10 mouse cellular contexts compared by ENCODE assay signal in the genomic region with DNA sequence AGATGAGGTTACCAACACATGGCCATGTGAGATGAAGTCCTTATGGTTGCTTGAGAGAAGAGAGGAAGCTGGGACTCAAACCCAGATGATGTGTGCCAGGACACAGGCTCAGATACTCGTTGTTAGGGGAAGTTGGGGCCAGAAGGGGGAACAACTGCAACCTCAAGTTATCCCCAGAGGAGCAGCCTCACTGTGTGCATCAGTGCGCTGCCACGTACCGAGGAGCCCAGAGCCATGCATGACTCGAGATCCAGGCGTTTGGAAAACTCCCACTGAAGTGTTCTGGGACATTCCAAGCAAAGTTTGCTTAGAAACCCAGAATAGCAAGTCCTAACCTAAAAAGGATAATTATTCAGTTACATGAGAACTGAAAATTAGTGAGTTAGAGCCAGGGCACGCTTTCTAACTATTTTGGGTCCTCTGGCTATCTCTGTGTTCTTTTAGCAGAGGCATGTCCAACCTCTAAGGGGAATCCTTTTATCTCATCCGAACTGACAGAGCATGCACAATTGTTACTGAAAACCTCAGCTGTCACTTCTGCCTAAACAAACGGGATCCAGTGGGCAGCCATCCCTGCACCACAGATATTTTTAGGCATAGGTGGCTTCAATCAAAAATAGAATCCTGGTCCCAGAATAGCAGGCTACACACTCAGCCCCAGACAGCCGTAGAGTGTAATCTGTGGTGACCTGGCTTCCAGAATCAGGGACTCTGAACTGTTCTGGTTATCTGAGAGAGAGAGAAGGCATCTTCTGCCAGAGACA. TPM values are rescaled to one million over a fixed set of nuclear protein-coding genes. Genes with fewer than 3 reads are reported as not detected.
DNase-seq lines count a peak whose midpoint lies in the region; ATAC-seq and TF ChIP-seq lines count a peak whose summit lies in the region.
"Had no signal": no experiment of that assay in that cellular context is flagged by ENCODE, and none has a peak within 500 bp of the region (broad histone marks: within the 10 kb centered on the region; RNA-seq: fewer than 3 reads in every experiment).

No protein-coding gene starts in this region.

- no peaks in the 10 kb centered on the region for H3K79me3 ChIP-seq in C2C12 (ENCODE audit: low read depth)

- H3K4me3 ChIP-seq in intestine, embryonic 16.5 days (ENCODE audit: low read length), result no peak overlapping the region
- H3K4me3 ChIP-seq in intestine, embryonic 15.5 days (replicated peaks), result no peak overlapping the region
- no peak overlapping the region for H3K4me3 ChIP-seq in C2C12 (ENCODE audit: insufficient read depth, poor library complexity, severe bottlenecking)
- H3K4me3 ChIP-seq: limb, embryonic 13.5 days had no signal

- peak; percentile 42; the same call in 1 of the 2 replicates for ATAC-seq in intestine, embryonic 16.5 days
- ATAC-seq in intestine, embryonic 15.5 days, result no peak
- no peak for ATAC-seq in erythroid progenitor cell, adult 5-6 weeks (replicated peaks; ENCODE audit: low FRiP score, poor library complexity, severe bottlenecking)

- no peaks in the 10 kb centered on the region for H3K36me3 ChIP-seq in intestine, embryonic 16.5 days (ENCODE audit: control insufficient read depth, insufficient read depth, low read length)
- H3K36me3 ChIP-seq in intestine, embryonic 15.5 days, result no peaks in the 10 kb centered on the region
- no peaks in the 10 kb centered on the region for H3K36me3 ChIP-seq in C2C12 (ENCODE audit: control insufficient read depth, insufficient read depth)
- H3K36me3 ChIP-seq: limb, embryonic 13.5 days had no signal

- H3K4me1 ChIP-seq in intestine, embryonic 16.5 days (ENCODE audit: control insufficient read depth, insufficient read depth, low read length), result 0 out of 2 replicates have a peak, but pooled peaks cover 4% of the 10 kb centered on the region
- 0 out of 2 replicates have a peak, but pooled peaks cover 3% of the 10 kb centered on the region for H3K4me1 ChIP-seq in intestine, embryonic 15.5 days (replicated peaks)

- 49% methylated on average over 10 of the region's 10 CpGs for WGBS in intestine, embryonic 16.5 days
- 56% methylated on average over 10 of the region's 10 CpGs for WGBS in intestine, embryonic 15.5 days

- no peak overlapping the region for H3K9ac ChIP-seq in intestine, embryonic 16.5 days (ENCODE audit: low read depth, low read length)
- no peak overlapping the region for H3K9ac ChIP-seq in intestine, embryonic 15.5 days
- H3K9ac ChIP-seq: limb, embryonic 13.5 days had no signal

- H3K27ac ChIP-seq in intestine, embryonic 16.5 days (ENCODE audit: low read length), result peak overlapping the region; percentile 7; the same call in 1 of the 2 replicates
- H3K27ac ChIP-seq in intestine, embryonic 15.5 days, result no peak overlapping the region
- H3K27ac ChIP-seq: limb, embryonic 13.5 days had no signal

- no peak overlapping the region for H3ac ChIP-seq in C2C12 (ENCODE audit: control insufficient read depth, insufficient read length, low read depth)

- peak; percentile 74 to 77 for DNase-seq in heart, adult 9 months (ENCODE audit: low spot score in 2 of 2)
- DNase-seq in monocyte, adult 2 months (ENCODE audit: low read depth in 1 of 2, low spot score in 2 of 2), result peak; percentile 31 to 51
- DNase-seq in cerebellum, adult 18-20 months, result no peak
- DNase-seq in urinary bladder, postnatal 25 days (ENCODE audit: low spot score), result no peak
- DNase-seq: cerebellum, adult 8-10 months had no signal

- H3K27me3 ChIP-seq in intestine, embryonic 16.5 days (replicated peaks; ENCODE audit: control insufficient read depth, insufficient read depth, low read length), result no peaks in the 10 kb centered on the region
- no peaks in the 10 kb centered on the region for H3K27me3 ChIP-seq in intestine, embryonic 15.5 days (replicated peaks)
- no peaks in the 10 kb centered on the region for H3K27me3 ChIP-seq in C2C12 (ENCODE audit: control insufficient read depth, insufficient read depth, insufficient read length)
- H3K27me3 ChIP-seq: limb, embryonic 13.5 days had no signal

- TF ChIP-seq CTCF in C2C12 (IDR thresholded peaks at IDR 0.05; ENCODE audit: control insufficient read depth, insufficient read depth, insufficient read length), result no peak

- H3K4me2 ChIP-seq in intestine, embryonic 16.5 days (ENCODE audit: low read depth, low read length), result no peak overlapping the region
- H3K4me2 ChIP-seq in intestine, embryonic 15.5 days (replicated peaks), result no peak overlapping the region
- H3K4me2 ChIP-seq: limb, embryonic 13.5 days had no signal

- no peaks in the 10 kb centered on the region for H3K9me3 ChIP-seq in intestine, embryonic 16.5 days (ENCODE audit: control insufficient read depth, low read length)
- H3K9me3 ChIP-seq in intestine, embryonic 15.5 days, result no peaks in the 10 kb centered on the region
- H3K9me3 ChIP-seq: limb, embryonic 13.5 days had no signal

- H3K79me2 ChIP-seq in C2C12 (ENCODE audit: control insufficient read depth, insufficient read depth), result no peaks in the 10 kb centered on the region

TF ChIP-seq in C2C12, 6 proteins besides CTCF, POLR2A, EP300 and RAD21:
- peak; percentile 52 for TF ChIP-seq MYOD1 (IDR thresholded peaks at IDR 0.05; ENCODE audit: control insufficient read depth, insufficient read length, low read depth)
- no peak for TF ChIP-seq FOSL1 (IDR thresholded peaks at IDR 0.05; ENCODE audit: insufficient read depth, low read length, poor library complexity, severe bottlenecking)
TF ChIP-seq in C2C12: peak in this region for 1.

RNA-seq across cellular contexts. Expression of gene Ube2f, which starts 33.4 kb away (rescaled TPM):
- 58.5 and 68.8 TPM in 2 replicates for polyA plus RNA-seq in intestine, embryonic 16.5 days (2015; fragmentation: Nextera tagmentation; extraction: Ambion mirVana)
- polyA plus RNA-seq in intestine, embryonic 15.5 days (2015; fragmentation: Nextera tagmentation; extraction: Ambion mirVana), result 65.1 and 66.7 TPM in 2 replicates
- 71.0 TPM for polyA plus RNA-seq in C2C12 (2012; fragmentation: generic; extraction: Trizol)
- total RNA-seq in erythroid progenitor cell, adult 5-6 weeks (2015; ENCODE audit: low replicate concordance), result 46.9 and 60.8 TPM in 2 replicates
- total RNA-seq in erythroid progenitor cell, adult 5-6 weeks (2017; ENCODE audit: low replicate concordance), result 11.9 and 48.8 TPM in 2 replicates

RNA-seq across cellular contexts. Expression of gene Ramp1, which starts 37.1 kb away (rescaled TPM):
- 11.4 and 11.9 TPM in 2 replicates for polyA plus RNA-seq in intestine, embryonic 16.5 days (2015; fragmentation: Nextera tagmentation; extraction: Ambion mirVana)
- 7.9 and 9.4 TPM in 2 replicates for polyA plus RNA-seq in intestine, embryonic 15.5 days (2015; fragmentation: Nextera tagmentation; extraction: Ambion mirVana)
- polyA plus RNA-seq in C2C12 (2012; fragmentation: generic; extraction: Trizol), result 2.1 TPM
- 13.0 and 15.9 TPM in 2 replicates for total RNA-seq in erythroid progenitor cell, adult 5-6 weeks (2015; ENCODE audit: low replicate concordance)
- 5.4 and 10.9 TPM in 2 replicates for total RNA-seq in erythroid progenitor cell, adult 5-6 weeks (2017; ENCODE audit: low replicate concordance)

Comparison
In these comparisons a context has a peak if more than half of its experiments do, and no peak if none do; other contexts are left out.
1. DNase-seq: peak in heart, adult 9 months (2 of 2) and monocyte, adult 2 months (2 of 2); none in cerebellum, adult 18-20 months (0 of 2) and urinary bladder, postnatal 25 days (single experiment).